Mouse (Mus musculus) lung, postnatal 0 days (tissue): ENCODE measurements at regions not wholly inside any gene's neighbourhood (a gene's known extent, or its start where the extent isn't known, plus 50 kb on each side); places are given as distances from the start of the nearest gene placed in this dataset.

Experiments
- CTCF ChIP-seq: IDR thresholded peaks from 2 replicates; pipeline ENCODE4 v1.5.1; 2016; ENCODE audit warnings: antibody characterized with exemption, mild to moderate bottlenecking
- EP300 ChIP-seq: IDR thresholded peaks from 2 replicates; pipeline ENCODE4 v1.6.1; 2016; ENCODE audit warnings: antibody characterized with exemption, mild to moderate bottlenecking, control low read depth

DNA sequence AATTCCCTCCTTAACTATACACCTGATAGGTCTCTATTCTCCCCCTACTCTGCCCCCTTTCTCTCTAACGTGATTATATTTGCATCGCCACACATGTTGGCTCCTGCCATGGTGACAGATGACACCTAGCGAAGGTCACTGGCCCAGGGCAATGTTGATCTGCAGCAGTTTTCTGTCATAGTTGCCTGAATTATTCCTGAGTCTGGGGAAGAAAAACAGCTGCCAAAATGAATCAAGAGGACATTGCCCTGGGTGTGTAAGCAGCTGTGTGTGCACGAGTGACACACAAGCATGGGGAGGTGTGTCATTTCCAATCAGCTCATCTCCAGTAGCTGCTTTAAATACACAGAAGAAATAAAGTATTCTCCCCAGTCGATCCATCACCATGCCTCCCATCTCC is 592.5 kb downstream of the Pdcd6ip start:
- no peak for TF ChIP-seq CTCF
- TF ChIP-seq EP300: no peak
